Mouse (Mus musculus) liver, postnatal 0 days (tissue): ENCODE measurements around the gene Apol7a.
"Not testable (repeated sequence)": the region's sequence is repeated elsewhere in the genome, so short reads cannot be mapped to it uniquely, and the experiment has no call there.

Experiments used
- CTCF ChIP-seq: sonication (generic); IDR thresholded peaks from 2 replicates; pipeline ENCODE4 v1.5.1; 2016; ENCODE audit warnings: antibody characterized with exemption, low read depth
- EP300 ChIP-seq: IDR thresholded peaks from 2 replicates; pipeline ENCODE4 v1.6.1; 2016; ENCODE audit warnings: antibody characterized with exemption, low read depth, mild to moderate bottlenecking

GRCm38 (mm10) chr15:77406370-77406769 lies 7.5 kb upstream of the Apol7a start:
- not testable (repeated sequence) for TF ChIP-seq EP300, CTCF
